Mouse (Mus musculus) heart, adult 2 months (tissue): ENCODE measurements around the gene Ctbp2.

Experiments used
- CTCF ChIP-seq: fragments of 200-600 bp; IDR thresholded peaks from 2 replicates; pipeline ENCODE4 v1.8.1; 2022; ENCODE audit warnings: antibody characterized with exemption, mild to moderate bottlenecking, moderate library complexity
- EP300 ChIP-seq: fragments of 200-500 bp; IDR thresholded peaks from 2 replicates; pipeline ENCODE4 v1.6.1; 2011; ENCODE audit warnings: low read depth, low read length, control low read depth; ENCODE audit not compliant: insufficient read depth
- POLR2A ChIP-seq: fragments of 200-500 bp; IDR thresholded peaks from 2 replicates; pipeline ENCODE4 v1.6.1; 2011; ENCODE audit warnings: mild to moderate bottlenecking, low read depth, low read length, control low read depth; ENCODE audit not compliant: insufficient read depth

- TF ChIP-seq CTCF (no peak), POLR2A (no peak), EP300 (no peak)
These were observed 64.0 kb downstream of the Ctbp2 start for GRCm38 (mm10) chr7:133060170-133060569.
